Mouse (Mus musculus) intestine, postnatal 0 days (tissue): Measurements from ENCODE around the gene Cntnap1. TPM values are rescaled to one million over a fixed set of nuclear protein-coding genes. Genes with fewer than 3 reads are reported as not detected.
A peak's percentile ranks its signal among the peaks of the same experiment; 100 is the strongest.
"Not testable (repeated sequence)": the region's sequence is repeated elsewhere in the genome, so short reads cannot be mapped to it uniquely, and the experiment has no call there.

ENCODE experiments used
- ATAC-seq: fragments of 200-750 bp; cut with Nextera tagmentation; 2 replicates; pipeline ENCODE4 v1.8.0; 2017; ENCODE audit warnings: mild to moderate bottlenecking, moderate TSS enrichment, moderate library complexity
- H3K27ac ChIP-seq: fragments of 300-500 bp; sonication (generic); 2 replicates; pipeline ENCODE4 v1.5.1; 2014; ENCODE audit warnings: mild to moderate bottlenecking, low read depth, low read length, moderate library complexity
- H3K27me3 ChIP-seq: fragments of 300-500 bp; sonication (generic); replicated peaks from 2 replicates; pipeline ENCODE4 v1.6.1; 2014; ENCODE audit warnings: low read length, mixed read lengths; ENCODE audit not compliant: control insufficient read depth, insufficient read depth
- H3K36me3 ChIP-seq: fragments of 300-500 bp; sonication (generic); 2 replicates; pipeline ENCODE4 v1.6.1; 2014; ENCODE audit warnings: mild to moderate bottlenecking, moderate library complexity; ENCODE audit not compliant: control insufficient read depth, insufficient read depth
- H3K4me1 ChIP-seq: fragments of 300-500 bp; sonication (generic); replicated peaks from 2 replicates; pipeline ENCODE4 v1.6.1; 2014; ENCODE audit warnings: antibody characterized with exemption, low read length, mixed read lengths; ENCODE audit not compliant: control insufficient read depth, insufficient read depth
- H3K4me2 ChIP-seq: fragments of 300-500 bp; sonication (generic); replicated peaks from 2 replicates; pipeline ENCODE4 v1.6.1; 2014; ENCODE audit warnings: low read depth, mild to moderate bottlenecking, moderate library complexity
- H3K4me3 ChIP-seq: fragments of 300-500 bp; sonication (generic); 2 replicates; pipeline ENCODE4 v1.5.1; 2014; ENCODE audit warnings: low read depth, low read length
- H3K9ac ChIP-seq: fragments of 300-500 bp; sonication (generic); 2 replicates; pipeline ENCODE4 v1.6.1; 2014; ENCODE audit warnings: mild to moderate bottlenecking, low read depth, low read length
- H3K9me3 ChIP-seq: fragments of 300-500 bp; sonication (generic); 2 replicates; pipeline ENCODE4 v1.6.1; 2016; ENCODE audit warnings: mixed run types; ENCODE audit not compliant: control insufficient read depth
- CTCF ChIP-seq: sonication (generic); IDR thresholded peaks from 2 replicates; pipeline ENCODE4 v1.5.1; 2016; ENCODE audit warnings: low read depth, mild to moderate bottlenecking, control low read depth, antibody characterized with exemption, moderate library complexity
- WGBS: fragments of 180-500 bp; shearing (Covaris S2); extraction: QIAGEN DNeasy Blood & Tissue Kit; methylation state at CpG from one replicate; pipeline ENCODE4 v1.1.7; 2014; 5-methylcytosine and 5-hydroxymethylcytosine counted together
- polyA plus RNA-seq: library from polyadenylated mRNA; unstranded; fragments of >200 nt; fragmentation: Nextera tagmentation; extraction: Ambion mirVana; gene quantifications from 2 replicates; pipeline ENCODE4 v1.2.1, GENCODE M21; 2015

Cntnap1 gene
- polyA plus RNA-seq = 5.2 and 6.0 TPM in 2 replicates

GRCm38 (mm10) chr11:101170354-101170810 is at the start of gene Cntnap1:
Cntnap1 (plus strand) TSS chr11:101170523.
- Histone ChIP-seq H3K36me3 (peaks cover 30% of the 10 kb centered on the region), H3K4me1 (peaks cover 26% of the 10 kb centered on the region), H3K4me2 (peak within 1 kb of the TSS; percentile 93), H3K27ac (peak within 1 kb of the TSS; percentile 85), H3K9me3 (no peaks in the 10 kb centered on the region), H3K9ac (peak within 1 kb of the TSS; percentile 66), H3K4me3 (peak within 1 kb of the TSS; percentile 79), H3K27me3 (no peaks in the 10 kb centered on the region)
- ATAC-seq = no peak
- WGBS = 0% methylated on average over 35 of the region's 35 CpGs
- TF ChIP-seq CTCF = peak; percentile 25

- Histone ChIP-seq H3K9ac (peak overlapping the region; percentile 52), H3K36me3 (peaks cover 16% of the 10 kb centered on the region; the same call in 1 of the 2 replicates), H3K9me3 (no peaks in the 10 kb centered on the region), H3K4me2 (peak overlapping the region; percentile 68), H3K27ac (peak overlapping the region; percentile 29; the same call in 1 of the 2 replicates), H3K4me1 (peaks cover 10% of the 10 kb centered on the region), H3K27me3 (no peaks in the 10 kb centered on the region), H3K4me3 (peak overlapping the region; percentile 87)
- 19% methylated on average over 19 of the region's 19 CpGs for WGBS
- ATAC-seq = no peak
- TF ChIP-seq CTCF = no peak
Measured at GRCm38 (mm10) chr11:101120545-101121188, 49.7 kb upstream of the Cntnap1 start.

- not testable (repeated sequence) for H3K27ac ChIP-seq, H3K4me1 ChIP-seq, H3K27me3 ChIP-seq, H3K9me3 ChIP-seq, ATAC-seq, H3K4me3 ChIP-seq, H3K4me2 ChIP-seq, H3K9ac ChIP-seq
- 94% methylated on average over 8 of the region's 8 CpGs for WGBS
- H3K36me3 ChIP-seq = peaks cover 27% of the 10 kb centered on the region
Measured at GRCm38 (mm10) chr11:101124494-101124893, 45.8 kb upstream of the Cntnap1 start.

- H3K27me3 ChIP-seq, ATAC-seq, H3K4me1 ChIP-seq, H3K9ac ChIP-seq, H3K9me3 ChIP-seq, H3K4me2 ChIP-seq, H3K4me3 ChIP-seq, H3K27ac ChIP-seq: not testable (repeated sequence)
- peaks cover 27% of the 10 kb centered on the region for H3K36me3 ChIP-seq
- WGBS = 95% methylated on average over 7 of the region's 9 CpGs
Measured at GRCm38 (mm10) chr11:101125008-101125407, 45.3 kb upstream of the Cntnap1 start.

GRCm38 (mm10) chr11:101127075-101127474 is 43.2 kb upstream of the Cntnap1 start:
- no peak overlapping the region for H3K9ac ChIP-seq
- peaks cover 5% of the 10 kb centered on the region; the same call in 1 of the 2 replicates for H3K4me1 ChIP-seq
- H3K4me2 ChIP-seq = no peak overlapping the region
- 71% methylated on average over 1 of the region's 1 CpGs for WGBS
- ATAC-seq = no peak
- peak; percentile 44 for TF ChIP-seq CTCF
- no peaks in the 10 kb centered on the region for H3K9me3 ChIP-seq
- peaks cover 27% of the 10 kb centered on the region for H3K36me3 ChIP-seq
- no peaks in the 10 kb centered on the region for H3K27me3 ChIP-seq
- H3K27ac ChIP-seq = no peak overlapping the region
- H3K4me3 ChIP-seq = no peak overlapping the region

- no peak for TF ChIP-seq CTCF
- H3K4me1 ChIP-seq = peaks cover 5% of the 10 kb centered on the region; the same call in 1 of the 2 replicates
- H3K4me2 ChIP-seq = no peak overlapping the region
- 84% methylated on average over 11 of the region's 11 CpGs for WGBS
- H3K9me3 ChIP-seq = no peaks in the 10 kb centered on the region
- no peak overlapping the region for H3K9ac ChIP-seq
- H3K4me3 ChIP-seq = no peak overlapping the region
- peaks cover 15% of the 10 kb centered on the region for H3K36me3 ChIP-seq
- no peak overlapping the region for H3K27ac ChIP-seq
- no peak for ATAC-seq
- H3K27me3 ChIP-seq = no peaks in the 10 kb centered on the region
Measured at GRCm38 (mm10) chr11:101128996-101129577, 41.2 kb upstream of the Cntnap1 start.
